Mouse (Mus musculus) C2C12 (cell line): ENCODE results near the gene Usp15. TPM values are rescaled to one million over a fixed set of nuclear protein-coding genes. Genes with fewer than 3 reads are reported as not detected.

Experiments used
- H3K27me3 ChIP-seq: one replicate; pipeline ENCODE4 v1.6.1; 2011; ENCODE audit not compliant: control insufficient read depth, insufficient read depth, insufficient read length
- H3K36me3 ChIP-seq: one replicate; pipeline ENCODE4 v1.6.1; 2011; ENCODE audit not compliant: control insufficient read depth, insufficient read depth
- H3K4me3 ChIP-seq: one replicate; pipeline ENCODE4 v1.5.1; 2011; ENCODE audit warnings: mild to moderate bottlenecking, control low read depth; ENCODE audit not compliant: poor library complexity, insufficient read depth, severe bottlenecking
- H3K79me2 ChIP-seq: one replicate; pipeline ENCODE4 v1.6.1; 2011; ENCODE audit not compliant: control insufficient read depth, insufficient read depth
- H3K79me3 ChIP-seq: one replicate; pipeline ENCODE4 v1.6.1; 2011; ENCODE audit warnings: low read depth, control low read depth
- H3ac ChIP-seq: one replicate; pipeline ENCODE3; 2011; ENCODE audit warnings: low read depth; ENCODE audit not compliant: control insufficient read depth, insufficient read length
- CEBPB ChIP-seq: IDR thresholded peaks from one replicate; pipeline ENCODE4 v1.6.1; 2011; ENCODE audit warnings: low read depth, mild to moderate bottlenecking, control low read depth, moderate library complexity
- CTCF ChIP-seq: IDR thresholded peaks from one replicate; pipeline ENCODE4 v1.5.1; 2011; ENCODE audit not compliant: control insufficient read depth, insufficient read depth, insufficient read length
- FOSL1 ChIP-seq: IDR thresholded peaks from one replicate; pipeline ENCODE4 v1.8.0; 2011; ENCODE audit warnings: mild to moderate bottlenecking, low read length; ENCODE audit not compliant: poor library complexity, insufficient read depth, severe bottlenecking
- MAX ChIP-seq: IDR thresholded peaks from one replicate; pipeline ENCODE4 v1.6.1; 2011; ENCODE audit warnings: mild to moderate bottlenecking, control low read depth
- MYOD1 ChIP-seq: IDR thresholded peaks from one replicate; pipeline ENCODE4 v1.6.1; 2011; ENCODE audit warnings: low read depth; ENCODE audit not compliant: control insufficient read depth, insufficient read length
- MYOG ChIP-seq: IDR thresholded peaks from one replicate; pipeline ENCODE4 v1.6.1; 2011; ENCODE audit not compliant: control insufficient read depth, insufficient read length; ENCODE audit errors: extremely low read depth
- USF1 ChIP-seq: IDR thresholded peaks from one replicate; pipeline ENCODE4 v1.6.1; 2011; ENCODE audit warnings: low read depth, mild to moderate bottlenecking, control low read depth, moderate library complexity
- polyA plus RNA-seq: library from polyadenylated mRNA; unstranded; fragments of >200 nt; fragmentation: generic; extraction: Trizol; gene quantifications from one replicate; pipeline ENCODE4 v1.2.1, GENCODE M21; 2012; ENCODE audit warnings: missing spikeins

Gene Usp15
- polyA plus RNA-seq, 1 experiment: 20.1 TPM

DNA sequence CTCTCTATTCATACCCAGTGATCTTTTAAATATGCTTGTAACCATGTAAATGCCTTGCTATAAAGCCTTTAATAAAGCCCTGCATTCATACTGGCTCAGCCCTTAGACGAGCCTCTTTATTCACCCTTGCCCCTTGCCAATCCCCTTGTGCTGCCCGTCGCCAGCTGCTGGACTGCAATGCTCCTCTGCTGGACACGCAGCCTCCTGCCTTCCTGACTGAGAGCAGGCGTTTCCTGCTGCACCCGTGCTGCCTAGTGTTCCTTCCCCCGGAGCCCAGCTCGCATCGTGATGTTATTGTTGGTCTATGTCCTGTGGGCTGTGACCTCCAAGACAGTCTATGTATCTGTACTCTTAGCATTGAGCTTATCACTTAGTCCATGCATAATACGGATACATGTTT is 61.0 kb downstream of the Usp15 start:
- no peaks in the 10 kb centered on the region for H3K79me2 ChIP-seq
- no peak overlapping the region for H3K4me3 ChIP-seq
- H3K27me3 ChIP-seq: no peaks in the 10 kb centered on the region
- H3K79me3 ChIP-seq: no peaks in the 10 kb centered on the region
- H3K36me3 ChIP-seq: peaks cover 31% of the 10 kb centered on the region
- TF ChIP-seq FOSL1 (no peak), MYOD1 (no peak), MYOG (no peak), CEBPB (no peak), MAX (no peak), USF1 (no peak)
- H3ac ChIP-seq: no peak overlapping the region

DNA sequence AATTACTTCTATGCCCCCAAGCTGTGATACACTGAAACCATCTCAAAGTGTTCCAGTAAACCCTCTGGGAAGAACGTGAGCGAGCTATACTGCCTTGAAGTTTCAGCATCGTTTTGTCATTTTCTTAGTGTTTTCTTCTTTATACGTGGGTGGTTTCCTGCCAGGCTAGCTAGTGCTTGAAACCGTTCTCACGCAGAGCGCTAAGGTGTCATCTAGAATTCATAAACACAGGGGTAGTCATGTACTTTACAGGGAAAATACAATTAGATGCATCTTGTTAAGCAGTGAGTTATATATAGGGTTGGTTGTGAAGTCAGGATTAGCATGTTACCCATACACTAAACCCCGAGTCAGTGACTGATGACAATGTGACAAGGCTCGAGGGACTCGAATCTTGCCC is 65.3 kb downstream of the Usp15 start:
- no peak overlapping the region for H3ac ChIP-seq
- H3K36me3 ChIP-seq: peaks cover 46% of the 10 kb centered on the region
- H3K79me3 ChIP-seq: no peaks in the 10 kb centered on the region
- no peaks in the 10 kb centered on the region for H3K27me3 ChIP-seq
- no peak for TF ChIP-seq USF1
- no peak for TF ChIP-seq FOSL1
- no peak for TF ChIP-seq CEBPB
- TF ChIP-seq MAX: no peak
- no peak for TF ChIP-seq MYOD1
- TF ChIP-seq MYOG: no peak
- TF ChIP-seq CTCF: no peak
- H3K79me2 ChIP-seq: no peaks in the 10 kb centered on the region
- no peak overlapping the region for H3K4me3 ChIP-seq

DNA sequence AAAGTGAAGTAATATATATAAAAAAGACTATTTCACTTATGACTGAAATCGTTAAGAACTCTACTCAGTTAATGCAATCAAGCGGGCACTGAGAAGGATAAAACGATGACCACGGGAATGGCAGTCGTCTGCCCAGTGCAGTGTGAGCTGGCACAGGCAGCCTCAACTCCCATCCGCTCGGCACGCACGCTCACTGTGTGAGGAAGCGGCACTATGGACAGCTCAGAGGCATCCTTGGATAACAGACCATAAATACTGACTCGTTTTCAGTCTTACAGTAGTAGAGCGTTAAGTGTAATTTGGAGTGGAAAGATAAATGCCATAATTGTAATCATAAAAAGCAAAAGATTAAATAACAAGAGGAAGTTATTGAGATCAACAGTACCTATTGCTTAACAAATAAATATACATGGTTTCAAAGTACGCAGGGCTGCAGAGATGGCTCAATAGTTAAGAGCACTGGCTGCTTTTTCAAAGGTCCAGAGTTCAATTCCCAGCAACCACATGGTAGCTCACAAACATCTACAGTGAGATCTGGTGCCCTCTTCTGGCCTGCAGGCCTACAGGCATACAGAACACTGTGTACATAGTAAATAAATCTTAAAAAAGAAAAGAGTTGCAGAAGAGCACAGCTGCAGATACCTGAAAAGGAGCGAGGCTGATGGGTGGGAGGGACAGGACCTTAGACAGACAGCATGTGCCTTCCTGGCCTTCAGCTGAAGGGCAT is 76.0 kb downstream of the Usp15 start:
- Histone ChIP-seq H3K79me3 (no peaks in the 10 kb centered on the region), H3K4me3 (no peak overlapping the region), H3K79me2 (no peaks in the 10 kb centered on the region), H3K27me3 (no peaks in the 10 kb centered on the region), H3ac (no peak overlapping the region), H3K36me3 (peaks cover 80% of the 10 kb centered on the region)
- no peak for TF ChIP-seq MYOG
- TF ChIP-seq FOSL1: no peak
- no peak for TF ChIP-seq CEBPB
- no peak for TF ChIP-seq MAX
- TF ChIP-seq CTCF: no peak
- TF ChIP-seq USF1: no peak

DNA sequence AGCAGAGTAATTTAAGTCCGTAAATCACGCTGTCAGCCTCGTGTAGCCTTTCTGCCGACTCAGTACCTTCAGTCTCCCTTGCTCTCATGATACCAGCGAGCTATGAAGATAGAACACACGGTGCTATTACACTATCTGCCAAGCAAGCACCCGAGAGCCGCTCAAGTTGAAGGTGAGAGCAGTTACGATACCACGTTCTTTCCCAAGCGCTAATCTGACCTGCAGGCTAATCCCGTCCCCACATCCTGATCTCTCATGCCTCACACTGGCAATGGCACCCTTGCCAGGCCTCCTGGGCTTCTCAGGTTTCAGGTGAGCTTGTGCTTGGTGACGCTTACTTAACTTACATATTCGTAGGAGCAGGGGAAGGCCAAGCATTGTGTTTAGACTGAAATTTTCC is 79.9 kb downstream of the Usp15 start:
- Histone ChIP-seq H3K4me3 (no peak overlapping the region), H3K79me2 (no peaks in the 10 kb centered on the region), H3K36me3 (peaks cover 71% of the 10 kb centered on the region), H3K79me3 (no peaks in the 10 kb centered on the region), H3K27me3 (no peaks in the 10 kb centered on the region), H3ac (no peak overlapping the region)
- TF ChIP-seq USF1 (no peak), MYOD1 (no peak), CTCF (no peak), MYOG (no peak), MAX (no peak), FOSL1 (no peak)

DNA sequence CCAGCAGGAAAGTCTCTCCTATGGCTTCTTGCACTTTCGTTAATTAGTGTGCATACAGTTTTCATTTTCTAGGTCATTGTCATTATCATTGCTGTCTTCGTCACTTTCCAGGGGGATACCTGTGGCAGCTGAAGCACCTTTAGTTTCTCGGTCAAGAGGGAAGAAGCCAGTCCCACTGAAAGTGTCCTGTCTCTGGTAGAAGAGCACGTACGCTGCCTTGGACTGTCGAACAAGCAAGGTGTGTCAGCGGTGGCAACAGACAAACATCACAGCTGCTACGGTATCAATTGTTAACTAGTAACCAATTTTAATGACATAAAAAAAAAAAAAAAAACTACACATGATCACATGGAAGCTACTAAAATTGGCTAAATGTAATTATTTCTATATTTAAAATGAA is 83.3 kb downstream of the Usp15 start:
- Histone ChIP-seq H3K36me3 (peaks cover 62% of the 10 kb centered on the region), H3K79me2 (no peaks in the 10 kb centered on the region)

DNA sequence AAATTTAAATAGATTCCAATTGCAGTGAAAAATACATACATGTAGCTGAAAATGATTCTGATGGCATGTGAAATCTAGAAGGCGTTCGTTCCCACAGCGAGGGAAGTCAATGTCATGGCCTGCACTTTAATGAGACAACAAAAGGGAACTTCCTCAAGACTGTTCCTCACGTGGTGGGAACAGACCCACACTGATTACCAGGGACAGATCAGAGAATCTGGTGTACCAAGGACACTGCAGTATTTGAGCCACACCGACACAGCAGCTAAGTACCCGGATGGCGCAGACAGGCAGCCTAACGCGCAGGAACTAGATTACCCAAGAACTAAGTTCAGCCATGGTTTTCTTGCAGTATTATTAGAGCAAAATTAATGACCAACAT is 84.0 kb downstream of the Usp15 start:
- Histone ChIP-seq H3ac (no peak overlapping the region), H3K36me3 (peaks cover 56% of the 10 kb centered on the region), H3K4me3 (no peak overlapping the region), H3K79me2 (no peaks in the 10 kb centered on the region), H3K27me3 (no peaks in the 10 kb centered on the region), H3K79me3 (no peaks in the 10 kb centered on the region)
- no peak for TF ChIP-seq CEBPB
- no peak for TF ChIP-seq MAX
- no peak for TF ChIP-seq MYOD1
- TF ChIP-seq USF1: no peak
- TF ChIP-seq MYOG: no peak
- TF ChIP-seq FOSL1: no peak
- TF ChIP-seq CTCF: no peak

More for the DNA sequence above, 83.3 kb downstream of the Usp15 start:
- TF ChIP-seq MAX: no peak
- no peak for TF ChIP-seq CTCF
- no peak for TF ChIP-seq MYOD1
- no peak for TF ChIP-seq CEBPB
- TF ChIP-seq FOSL1: no peak
- no peak for TF ChIP-seq USF1
- no peak for TF ChIP-seq MYOG
- no peak overlapping the region for H3ac ChIP-seq
- H3K27me3 ChIP-seq: no peaks in the 10 kb centered on the region
- no peak overlapping the region for H3K4me3 ChIP-seq
- no peaks in the 10 kb centered on the region for H3K79me3 ChIP-seq
